Mouse (Mus musculus) limb, embryonic 15.5 days (tissue): ENCODE data around the gene Olfr378. TPM values are rescaled to one million over a fixed set of nuclear protein-coding genes. Genes with fewer than 3 reads are reported as not detected.

Experiments
- ATAC-seq: fragments of 200-750 bp; cut with Nextera tagmentation; 2 replicates; pipeline ENCODE4 v1.8.0; 2017; ENCODE audit warnings: low read depth, moderate TSS enrichment; ENCODE audit not compliant: insufficient number of reproducible peaks, low FRiP score, low TSS enrichment
- H3K27ac ChIP-seq: fragments of 300-500 bp; sonication (generic); 2 replicates; pipeline ENCODE4 v1.5.1; 2015; ENCODE audit warnings: moderate library complexity, mild to moderate bottlenecking, inconsistent platforms
- H3K27me3 ChIP-seq: fragments of 300-500 bp; sonication (generic); 2 replicates; pipeline ENCODE4 v1.6.1; 2015; ENCODE audit warnings: inconsistent platforms
- H3K36me3 ChIP-seq: fragments of 300-500 bp; sonication (generic); 2 replicates; pipeline ENCODE4 v1.6.1; 2015; ENCODE audit warnings: inconsistent platforms
- H3K4me1 ChIP-seq: fragments of 300-500 bp; sonication (generic); 2 replicates; pipeline ENCODE4 v1.6.1; 2015; ENCODE audit warnings: inconsistent platforms
- H3K4me2 ChIP-seq: fragments of 300-500 bp; sonication (generic); 2 replicates; pipeline ENCODE4 v1.6.1; 2015; ENCODE audit warnings: mild to moderate bottlenecking, inconsistent platforms
- H3K4me3 ChIP-seq: fragments of 300-500 bp; sonication (generic); 2 replicates; pipeline ENCODE4 v1.5.1; 2015; ENCODE audit warnings: mild to moderate bottlenecking, inconsistent platforms
- H3K9ac ChIP-seq: fragments of 300-500 bp; sonication (generic); 2 replicates; pipeline ENCODE4 v1.6.1; 2015; ENCODE audit warnings: inconsistent platforms
- H3K9me3 ChIP-seq: fragments of 300-500 bp; sonication (generic); 2 replicates; pipeline ENCODE4 v1.6.1; 2016; ENCODE audit warnings: inconsistent platforms
- WGBS: fragments of 180-500 bp; shearing (Covaris S2); methylation state at CpG from one replicate; pipeline ENCODE4 v1.1.7; 2015; 5-methylcytosine and 5-hydroxymethylcytosine counted together
- polyA plus RNA-seq: library from polyadenylated mRNA; unstranded; fragments of >200 nt; fragmentation: Nextera tagmentation; extraction: Ambion mirVana; gene quantifications from 2 replicates; pipeline ENCODE4 v1.2.1, GENCODE M21; 2015

Gene Olfr378
- not detected in 2 replicates for polyA plus RNA-seq

- H3K36me3 ChIP-seq, result no peaks in the 10 kb centered on the region
- H3K27ac ChIP-seq, result no peak within 1 kb of the TSS
- no peak within 1 kb of the TSS for H3K4me3 ChIP-seq
- 97% methylated on average over 1 of the region's 1 CpGs for WGBS
- peaks cover 4% of the 10 kb centered on the region; the same call in 1 of the 2 replicates for H3K9me3 ChIP-seq
- ATAC-seq, result no peak
- H3K27me3 ChIP-seq, result no peaks in the 10 kb centered on the region
- H3K4me2 ChIP-seq, result no peak within 1 kb of the TSS
- H3K4me1 ChIP-seq, result no peaks in the 10 kb centered on the region
- no peak within 1 kb of the TSS for H3K9ac ChIP-seq
Observed at GRCm38 (mm10) chr11:73428377-73428776, at the start of gene Olfr378. TSS of gene Olfr378 (minus strand) at chr11:73428477.

GRCm38 (mm10) chr11:73457408-73457807 lies 29.1 kb upstream of the Olfr378 start, which contains the start of gene Olfr380:
TSS of gene Olfr380 (minus strand) at chr11:73457508.
- Histone ChIP-seq H3K9ac (no peak within 1 kb of the TSS), H3K4me3 (no peak within 1 kb of the TSS), H3K4me1 (no peaks in the 10 kb centered on the region), H3K36me3 (no peaks in the 10 kb centered on the region), H3K4me2 (no peak within 1 kb of the TSS), H3K27me3 (no peaks in the 10 kb centered on the region), H3K27ac (no peak within 1 kb of the TSS), H3K9me3 (no peaks in the 10 kb centered on the region; the same call in 1 of the 2 replicates)
- 89% methylated on average over 1 of the region's 1 CpGs for WGBS
- no peak for ATAC-seq

- Histone ChIP-seq H3K27ac (no peak within 1 kb of the TSS), H3K9me3 (no peaks in the 10 kb centered on the region), H3K4me2 (no peak within 1 kb of the TSS), H3K27me3 (no peaks in the 10 kb centered on the region), H3K9ac (no peak within 1 kb of the TSS), H3K36me3 (no peaks in the 10 kb centered on the region), H3K4me3 (no peak within 1 kb of the TSS), H3K4me1 (no peaks in the 10 kb centered on the region)
- ATAC-seq, result no peak
Observed at GRCm38 (mm10) chr11:73399514-73399913, 28.8 kb downstream of the Olfr378 start, which contains the start of gene Olfr1. TSS of gene Olfr1 (minus strand) at chr11:73399614.

- Histone ChIP-seq H3K27me3 (no peaks in the 10 kb centered on the region), H3K27ac (no peak overlapping the region), H3K4me2 (no peak overlapping the region), H3K4me1 (no peaks in the 10 kb centered on the region), H3K9me3 (no peaks in the 10 kb centered on the region), H3K4me3 (no peak overlapping the region), H3K9ac (no peak overlapping the region), H3K36me3 (no peaks in the 10 kb centered on the region)
- WGBS, result 57% methylated on average over 4 of the region's 4 CpGs
- no peak for ATAC-seq
Observed at GRCm38 (mm10) chr11:73395374-73395773, 32.9 kb downstream of the Olfr378 start.

Other genes with a start within 250 kb of the Olfr378 start
- 22.0 and 24.6 TPM in 2 replicates for gene Ctns, start 229.4 kb downstream of the Olfr378 start, polyA plus RNA-seq
- 2.8 and 3.0 TPM in 2 replicates for gene Shpk, start 229.0 kb downstream of the Olfr378 start, polyA plus RNA-seq
- 0.09 and 0.13 TPM in 2 replicates for gene Trpv1, start 194.2 kb downstream of the Olfr378 start, polyA plus RNA-seq
- gene Trpv3, start 161.1 kb downstream of the Olfr378 start, polyA plus RNA-seq, result 0.88 and 0.92 TPM in 2 replicates
- 0.74 and 2.0 TPM in 2 replicates for gene Aspa, start 98.9 kb downstream of the Olfr378 start, polyA plus RNA-seq
- gene Gm49340, start 98.7 kb downstream of the Olfr378 start, polyA plus RNA-seq, result not detected in 2 replicates
- gene Spata22, start 98.7 kb downstream of the Olfr378 start, polyA plus RNA-seq, result not detected in 2 replicates
- gene Olfr20, start 77.7 kb downstream of the Olfr378 start, polyA plus RNA-seq, result not detected in 2 replicates
- gene Olfr376, start 57.2 kb downstream of the Olfr378 start, polyA plus RNA-seq, result not detected in 2 replicates
- not detected in 2 replicates for gene Olfr1, start 28.9 kb downstream of the Olfr378 start, polyA plus RNA-seq
- gene Olfr380, start 29.0 kb upstream of the Olfr378 start, polyA plus RNA-seq, result not detected in 2 replicates
- gene Olfr381, start 63.1 kb upstream of the Olfr378 start, polyA plus RNA-seq, result not detected in 2 replicates
- gene Olfr382, start 88.7 kb upstream of the Olfr378 start, polyA plus RNA-seq, result not detected in 2 replicates
- not detected in 2 replicates for gene Olfr385, start 164.5 kb upstream of the Olfr378 start, polyA plus RNA-seq
- gene Olfr384, start 170.1 kb upstream of the Olfr378 start, polyA plus RNA-seq, result not detected in 2 replicates